Mouse (Mus musculus) retina, postnatal 7 days (tissue): Measurements from ENCODE around the gene Ifi35.
A peak's percentile ranks its signal among the peaks of the same experiment; 100 is the strongest.
"Not testable (repeated sequence)": the region's sequence is repeated elsewhere in the genome, so short reads cannot be mapped to it uniquely, and the experiment has no call there.

Experiments used
- DNase-seq: peaks from one replicate; pipeline ENCODE4 v3.0.0-alpha.2; 2012; ENCODE audit warnings: low read depth, low spot score

Ifi35 gene

DNA sequence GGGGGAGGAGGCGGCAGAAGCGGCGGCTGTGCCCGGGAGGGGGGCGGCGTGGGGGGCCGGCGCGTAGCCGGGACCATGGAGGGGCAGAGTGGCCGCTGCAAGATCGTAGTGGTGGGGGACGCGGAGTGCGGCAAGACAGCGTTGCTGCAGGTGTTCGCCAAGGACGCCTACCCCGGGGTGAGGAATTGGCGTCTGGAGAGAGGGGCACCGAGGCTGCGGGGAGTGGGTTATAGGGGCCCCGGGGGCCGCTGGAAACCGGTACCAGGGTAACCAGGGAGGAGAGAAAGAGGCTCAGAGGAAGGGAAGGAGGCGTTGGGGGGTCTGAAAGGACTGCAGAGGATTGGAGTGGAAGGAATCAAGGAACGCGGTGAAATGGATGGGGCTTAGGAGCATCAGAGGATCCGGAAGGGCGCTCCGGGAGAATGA, 20.1 kb downstream of the Ifi35 start:
- no peak for DNase-seq

DNA sequence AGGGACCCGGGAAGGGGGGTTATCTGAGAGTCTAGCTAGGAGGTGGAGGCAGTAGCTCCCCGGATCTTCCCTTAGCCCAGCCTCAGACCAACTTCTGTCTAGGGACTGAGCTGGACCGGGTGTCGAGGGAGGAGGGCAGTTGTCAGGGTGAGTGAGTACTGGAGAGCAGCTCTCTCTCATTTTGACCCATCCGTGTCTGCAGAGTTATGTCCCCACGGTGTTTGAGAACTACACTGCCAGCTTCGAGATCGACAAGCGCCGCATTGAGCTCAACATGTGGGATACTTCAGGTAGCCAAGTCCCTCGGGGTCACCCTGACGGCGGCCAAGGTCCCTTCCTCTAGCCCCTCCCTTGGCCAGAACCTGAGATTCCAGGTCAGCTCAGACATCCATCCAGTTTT, 20.5 kb downstream of the Ifi35 start:
- DNase-seq, result no peak

DNA sequence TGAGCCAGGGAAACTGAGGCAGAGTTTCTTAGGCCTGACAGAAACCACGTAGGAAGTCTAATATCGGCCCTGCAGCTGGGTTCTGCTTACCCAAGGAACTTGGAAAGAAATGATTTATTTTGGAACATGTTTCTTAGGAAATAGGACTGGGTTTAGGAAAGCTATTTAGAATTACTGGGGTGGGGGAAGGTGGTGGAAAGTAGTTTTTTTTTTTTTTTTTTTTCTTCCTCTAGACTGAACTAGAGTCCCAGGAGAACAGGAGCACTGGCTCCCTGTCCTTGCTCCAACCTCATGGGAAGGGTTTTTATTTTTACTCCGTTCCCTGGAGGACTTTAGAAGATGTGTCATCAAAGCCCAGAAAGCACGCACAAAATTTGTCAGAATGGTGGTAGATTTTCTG, 20.9 kb downstream of the Ifi35 start:
- DNase-seq, result no peak

DNA sequence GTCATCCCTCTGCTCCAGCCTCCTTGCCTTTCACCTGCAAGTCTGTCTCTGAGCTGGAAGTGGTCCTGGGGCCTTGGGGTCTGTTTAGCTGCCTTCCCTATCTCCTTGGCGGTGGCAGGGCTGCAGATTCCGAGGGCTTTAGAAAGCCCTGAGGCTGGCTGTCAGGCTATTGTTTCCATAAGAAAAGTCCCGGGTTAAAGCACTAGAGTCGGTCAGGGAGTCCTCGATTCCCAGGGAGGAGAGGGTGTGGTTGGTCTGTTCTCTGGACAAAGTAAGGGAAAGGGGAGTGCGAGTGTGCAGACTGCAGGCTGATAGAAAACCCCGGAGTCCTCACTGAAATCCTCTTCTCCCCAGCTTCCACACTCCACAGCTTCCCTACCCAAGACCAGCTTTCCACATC, 22.0 kb downstream of the Ifi35 start:
- no peak for DNase-seq

DNA sequence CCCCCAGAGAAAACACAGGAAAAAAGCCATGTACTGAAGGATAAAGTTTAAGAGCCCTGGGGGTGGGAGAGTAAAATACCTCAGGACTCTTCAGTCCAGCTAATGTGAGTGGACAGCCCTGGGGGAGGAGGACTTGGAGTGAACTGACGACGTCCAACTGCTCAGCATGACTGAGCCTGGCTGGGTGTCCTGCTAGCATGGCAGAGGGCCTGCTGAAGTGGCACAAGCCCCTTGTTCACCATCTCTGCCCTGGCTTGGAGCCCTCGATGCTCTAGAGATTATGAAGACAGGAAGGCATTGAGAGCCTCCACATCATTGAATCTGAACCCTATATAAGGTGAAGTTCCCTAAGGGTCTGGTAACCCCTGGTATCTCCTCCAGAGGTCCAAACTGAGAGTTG, 23.7 kb downstream of the Ifi35 start:
- no peak for DNase-seq

DNA sequence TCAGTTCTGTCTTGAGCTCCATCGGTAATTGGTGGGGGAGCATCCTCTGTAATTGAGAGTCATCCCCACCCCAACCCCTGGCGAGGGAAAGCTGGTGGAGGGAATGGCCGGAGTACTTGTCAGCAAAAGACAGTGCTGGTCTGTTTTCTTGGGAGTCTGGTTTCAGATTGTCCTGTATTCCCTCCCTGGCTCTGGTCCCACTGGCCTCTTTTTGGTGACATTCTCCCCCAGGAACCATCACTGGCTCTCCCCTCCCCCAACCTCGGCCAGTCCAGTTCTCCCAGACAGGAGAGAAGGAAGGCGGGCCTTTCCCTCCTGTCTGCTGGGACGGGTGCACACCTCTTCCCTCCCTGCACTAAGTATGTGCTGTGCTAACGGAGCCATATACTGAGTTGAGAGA, 24.1 kb downstream of the Ifi35 start:
- no peak for DNase-seq

DNA sequence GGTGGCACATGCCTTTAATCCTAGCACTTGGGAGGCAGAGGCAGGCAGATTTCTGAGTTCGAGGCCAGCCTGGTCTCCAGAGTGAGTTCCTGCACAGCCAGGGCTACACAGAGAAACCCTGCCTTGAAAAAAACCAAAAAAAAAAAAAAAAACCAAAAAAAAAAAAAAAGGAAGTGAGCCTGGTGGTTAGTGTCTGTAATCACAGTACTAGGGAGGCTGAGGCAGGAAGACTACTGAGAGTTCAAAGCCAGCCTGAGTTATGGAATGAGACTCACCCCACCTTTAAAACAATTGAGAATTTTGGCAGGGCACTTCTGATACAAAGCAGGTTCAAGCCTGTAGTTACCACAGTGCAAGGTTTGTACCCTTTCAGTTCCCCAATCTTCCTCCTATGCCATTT, 25.5 kb downstream of the Ifi35 start:
- DNase-seq, result not testable (repeated sequence)

DNA sequence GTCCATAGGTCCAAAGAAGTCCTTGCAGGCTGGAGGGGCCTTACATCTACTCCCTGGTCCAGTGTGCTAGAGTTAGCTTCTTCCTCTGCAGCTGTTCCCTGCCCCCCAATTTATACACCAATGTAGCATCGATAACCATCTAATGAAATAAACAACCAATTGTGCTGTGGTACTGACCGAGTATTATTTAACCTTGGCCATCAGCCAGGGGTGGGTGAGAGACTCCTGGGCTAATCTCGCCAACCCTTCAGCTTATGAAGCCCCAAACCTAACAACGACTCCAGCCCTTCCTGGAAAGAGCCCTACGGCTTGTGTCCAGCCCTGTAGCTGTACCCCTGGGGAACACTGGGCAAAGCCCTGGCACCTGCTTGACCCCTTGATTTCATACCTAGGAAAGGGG, 26.1 kb downstream of the Ifi35 start:
- no peak for DNase-seq

DNA sequence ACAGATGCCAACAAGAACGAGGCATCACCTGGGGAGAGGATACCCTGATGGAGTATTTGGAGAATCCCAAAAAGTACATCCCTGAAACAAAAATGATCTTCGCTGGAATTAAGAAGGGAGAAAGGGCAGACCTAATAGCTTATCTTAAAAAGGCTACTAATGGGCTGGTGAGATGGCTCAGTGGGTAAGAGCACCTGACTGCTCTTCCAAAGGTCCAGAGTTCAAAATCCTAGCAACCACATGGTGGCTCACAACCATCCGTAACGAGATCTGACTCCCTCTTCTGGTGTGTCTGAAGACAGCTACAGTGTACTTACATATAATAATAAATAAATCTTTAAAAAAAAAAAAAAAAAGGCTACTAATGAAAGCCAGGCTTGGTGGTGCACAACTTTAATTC, 28.2 kb downstream of the Ifi35 start:
- DNase-seq, result not testable (repeated sequence)

DNA sequence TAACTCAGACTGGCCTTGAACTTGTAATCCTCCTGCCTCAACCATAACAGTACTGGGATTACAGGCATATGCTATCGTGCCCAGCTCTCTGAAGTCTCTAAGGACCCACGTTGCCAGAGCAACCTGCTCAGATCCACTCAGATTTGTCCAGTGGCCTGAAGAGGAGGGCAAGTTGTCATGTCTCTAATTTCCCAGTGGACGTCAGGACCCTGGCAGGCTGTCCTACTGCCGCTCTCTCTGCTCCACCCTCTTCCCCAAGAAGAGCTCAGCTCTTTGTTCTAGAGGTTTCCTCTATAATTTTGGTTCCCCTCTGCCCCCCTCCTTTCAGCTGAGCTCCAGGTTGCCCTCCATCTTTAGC, 29.0 kb downstream of the Ifi35 start:
- DNase-seq, result no peak

DNA sequence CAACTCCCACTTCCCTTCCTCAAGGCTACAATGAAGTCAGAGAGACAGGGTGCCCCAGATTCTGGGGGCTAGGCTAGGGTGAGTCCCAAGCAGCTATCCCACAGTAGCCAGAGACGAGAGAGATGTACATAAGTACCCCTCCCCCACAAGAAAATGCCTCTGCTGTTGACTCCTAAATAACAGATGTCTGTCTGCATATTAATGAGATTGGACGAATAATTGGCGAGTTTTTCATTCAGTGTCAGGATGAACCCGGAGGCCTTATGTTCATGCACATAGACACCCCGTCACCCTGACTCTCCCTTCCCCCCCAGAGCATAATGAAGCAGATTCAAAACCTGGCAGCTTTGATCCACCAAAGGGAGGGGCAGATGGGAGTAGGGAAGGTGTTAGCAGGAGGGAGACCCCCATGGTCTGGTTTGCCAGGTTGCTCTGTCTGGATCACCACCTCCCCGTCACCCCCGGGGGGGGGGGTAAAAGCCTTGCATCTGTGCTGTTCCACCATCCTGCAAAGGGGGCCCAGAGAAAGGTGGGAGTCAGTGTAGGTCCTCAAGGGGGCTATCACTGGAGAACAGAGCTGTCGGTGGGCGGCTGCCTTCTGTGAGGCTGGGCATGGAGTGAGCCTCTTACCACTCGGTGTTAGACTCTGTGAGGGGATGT, 29.5 kb downstream of the Ifi35 start:
- peak; percentile 28 for DNase-seq

DNA sequence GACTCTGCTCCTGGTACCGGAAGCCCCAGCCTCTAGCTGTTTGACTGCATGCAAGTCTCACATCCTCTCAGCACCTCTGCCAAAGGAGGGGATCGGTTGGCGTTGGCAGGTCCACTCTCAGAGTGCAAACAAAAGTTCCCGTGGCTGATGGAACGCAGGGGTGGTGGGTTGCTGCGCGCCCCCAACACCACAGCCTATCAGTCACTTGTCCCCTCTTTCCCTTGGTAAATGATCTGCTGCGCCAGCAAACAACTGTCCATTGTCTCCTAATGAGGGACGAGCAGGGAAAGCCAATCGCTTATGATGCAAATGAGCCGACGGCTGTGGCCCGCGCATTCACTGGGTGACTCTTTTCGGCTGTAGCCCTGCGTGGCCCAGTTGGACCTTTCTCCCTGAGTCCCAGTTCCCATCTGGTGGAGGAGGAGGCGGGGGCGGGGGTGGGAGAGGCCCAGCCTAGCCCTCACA, 31.0 kb downstream of the Ifi35 start:
- DNase-seq, result no peak

DNA sequence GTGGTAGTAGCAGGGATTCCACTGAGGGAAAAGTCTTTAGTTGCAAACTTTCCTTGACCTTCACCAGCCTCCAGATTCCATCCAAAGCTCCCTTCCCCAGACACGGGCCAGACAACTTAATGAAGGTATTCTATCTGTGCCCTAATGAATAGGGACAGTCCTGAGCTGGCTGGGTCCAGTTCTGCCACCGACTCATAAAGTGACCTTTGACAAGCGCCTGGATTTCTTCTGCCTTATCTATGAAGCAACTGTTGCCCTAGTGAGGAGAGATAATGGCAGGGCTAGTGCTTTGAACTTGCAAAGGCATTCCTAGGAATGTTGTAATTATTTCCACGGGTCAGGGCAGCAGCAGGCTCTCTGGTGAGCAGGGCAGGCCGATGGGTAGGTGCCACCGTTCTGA, 32.7 kb downstream of the Ifi35 start:
- no peak for DNase-seq

DNA sequence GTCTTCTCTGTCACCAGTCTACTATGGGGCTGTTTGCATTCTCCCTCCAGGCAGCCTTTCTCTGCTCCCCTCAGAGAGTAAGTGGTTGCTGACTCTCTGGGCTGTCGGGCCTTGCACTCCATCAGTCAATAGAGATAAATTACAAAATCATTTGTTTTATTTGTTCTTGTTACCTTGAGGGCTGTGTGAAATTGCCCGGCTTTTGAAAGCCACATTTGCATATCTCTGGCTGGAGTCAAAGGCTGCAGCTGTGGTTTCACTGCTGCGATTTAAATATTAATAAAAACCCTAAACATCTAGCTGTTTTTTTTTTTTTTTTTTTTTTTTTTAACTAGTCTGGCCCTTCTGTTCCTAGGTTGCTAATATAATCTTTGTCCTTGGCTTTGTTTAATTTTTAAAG, 35.6 kb downstream of the Ifi35 start:
- DNase-seq, result no peak

DNA sequence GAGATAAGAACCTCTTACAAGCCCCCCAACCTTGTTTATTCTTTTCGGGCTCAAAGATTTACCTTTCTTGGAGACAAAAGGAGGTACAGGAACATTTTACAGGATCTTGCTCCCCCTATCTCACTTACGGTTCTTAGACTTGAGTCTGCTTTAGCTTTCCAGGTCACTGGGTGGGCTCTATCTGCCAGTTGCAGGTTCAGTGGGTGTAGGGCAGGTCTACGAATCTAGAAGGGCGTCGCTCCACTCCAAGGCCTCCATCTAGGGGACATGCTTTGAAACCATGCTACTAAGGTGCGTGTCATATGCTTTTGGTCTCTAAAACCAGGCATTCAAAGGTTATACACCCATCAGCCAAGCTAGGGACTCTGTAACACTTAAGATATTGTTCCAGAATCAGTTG, 36.0 kb downstream of the Ifi35 start:
- no peak for DNase-seq

DNA sequence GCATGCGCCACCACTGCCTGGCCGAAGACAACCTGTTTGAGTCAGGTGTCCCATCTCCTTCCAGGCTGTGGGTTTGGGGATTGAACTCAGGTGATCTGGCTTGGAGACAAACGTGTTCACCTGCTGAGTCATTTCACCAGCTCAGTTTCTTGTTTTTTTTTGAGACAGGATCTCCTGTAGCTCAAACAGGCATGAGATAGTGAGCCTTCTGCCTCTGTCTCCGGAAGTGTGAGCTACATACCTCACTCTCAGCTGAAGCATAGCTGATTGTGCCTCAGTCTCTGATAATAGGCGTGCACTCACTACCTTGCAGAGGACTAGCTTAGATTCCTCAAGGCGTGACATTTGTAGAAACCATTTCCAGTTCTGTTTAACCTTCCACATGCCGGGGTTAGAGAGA, 36.6 kb downstream of the Ifi35 start:
- DNase-seq, result no peak

DNA sequence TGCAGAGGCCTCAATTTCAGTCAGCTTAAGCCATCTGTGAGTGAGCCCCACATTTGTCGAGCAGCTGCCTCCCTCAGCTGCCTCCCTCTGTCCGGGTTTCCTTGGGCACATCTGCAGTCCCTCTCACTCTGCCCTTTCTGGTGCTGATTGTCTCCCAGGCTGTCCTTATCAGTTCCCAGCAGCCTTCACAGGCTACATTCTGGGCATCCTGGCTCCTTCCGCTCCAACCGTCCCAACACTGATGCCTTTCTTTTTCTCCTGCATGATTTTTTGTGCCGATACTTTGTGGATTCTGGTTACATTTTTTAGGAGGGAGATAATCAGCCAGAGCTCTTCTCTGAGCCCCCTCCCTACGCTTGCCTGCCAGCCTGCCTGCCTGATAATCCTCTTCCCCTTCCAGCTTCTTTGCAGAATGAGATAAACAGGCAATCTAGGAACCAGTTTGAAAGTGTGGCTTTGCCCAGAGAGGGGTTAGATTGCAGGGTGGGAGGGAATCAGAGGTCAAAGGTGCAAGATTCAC, 37.4 kb downstream of the Ifi35 start:
- DNase-seq, result no peak

DNA sequence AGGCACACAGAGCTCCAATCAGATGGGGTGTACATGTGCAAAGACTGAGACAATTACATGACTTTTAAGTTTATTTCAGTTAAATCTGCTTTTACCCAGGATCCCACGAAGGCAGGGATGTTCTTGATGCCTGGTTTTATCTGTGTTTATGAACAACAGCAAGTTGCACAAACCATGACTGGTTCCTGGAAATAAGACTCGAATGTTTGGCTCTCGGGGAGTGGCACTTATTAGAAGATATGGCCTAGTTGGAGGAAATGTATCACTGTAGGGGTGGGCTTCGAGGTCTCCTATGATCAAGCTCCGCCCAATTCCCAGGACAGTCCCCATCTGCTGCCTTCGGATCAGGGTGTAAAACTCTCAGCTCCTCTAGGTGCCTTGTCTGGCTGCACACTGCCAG, 37.9 kb downstream of the Ifi35 start:
- DNase-seq, result no peak

DNA sequence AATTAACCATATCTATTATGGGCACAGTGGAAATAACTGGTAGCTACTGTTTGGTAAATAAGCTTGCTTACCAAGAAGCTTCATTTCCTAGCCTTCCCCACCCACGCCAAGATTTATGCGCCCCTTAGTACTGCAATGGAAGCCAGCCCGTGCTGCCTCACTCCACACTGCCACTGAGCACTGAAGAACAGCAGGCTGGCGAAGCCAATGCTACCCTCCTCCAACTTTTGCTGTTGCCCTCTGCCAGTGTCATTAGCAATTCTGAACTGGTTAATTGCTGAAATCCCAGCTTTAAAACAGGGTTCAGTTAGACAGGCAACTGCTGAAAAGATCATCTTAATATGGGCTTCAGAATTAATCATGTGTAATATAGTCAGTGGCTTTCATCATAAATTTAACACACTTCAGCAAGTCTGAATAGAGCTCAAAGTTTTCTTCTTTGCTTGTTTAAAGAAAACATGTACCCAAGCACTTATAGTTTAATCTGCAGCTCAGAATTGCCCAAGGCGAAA, 58.1 kb downstream of the Ifi35 start:
- no peak for DNase-seq

DNA sequence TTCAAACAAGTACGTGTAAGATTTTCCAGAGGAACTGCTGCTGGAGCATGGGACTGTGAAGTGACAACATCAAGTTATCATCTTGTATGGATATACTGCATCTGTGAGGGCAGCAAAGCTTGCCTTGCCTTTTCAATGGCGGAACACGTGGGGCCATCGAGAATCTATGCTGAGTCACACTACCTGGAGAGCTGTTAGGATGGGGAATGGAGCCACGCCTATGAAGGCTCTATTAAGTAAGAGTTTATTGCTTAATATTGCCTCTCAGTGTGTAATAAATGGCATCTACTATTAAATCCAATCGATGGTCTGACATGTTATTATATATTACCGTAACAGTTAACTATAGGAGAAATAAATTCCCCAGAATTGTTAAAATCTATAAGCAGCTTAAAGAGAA, 58.9 kb downstream of the Ifi35 start:
- DNase-seq, result no peak
